Mouse (Mus musculus) erythroblast, embryonic 14.5 days (primary cell): ENCODE measurements around the gene Shank2. TPM values are rescaled to one million over a fixed set of nuclear protein-coding genes. Genes with fewer than 3 reads are reported as not detected.

Experiments
- H3K27me3 ChIP-seq: 2 replicates; pipeline ENCODE4 v1.6.1; 2012; ENCODE audit warnings: inconsistent platforms; ENCODE audit not compliant: control insufficient read depth
- H3K36me3 ChIP-seq: 2 replicates; pipeline ENCODE4 v1.6.1; 2012; ENCODE audit warnings: mild to moderate bottlenecking, inconsistent platforms; ENCODE audit not compliant: control insufficient read depth
- H3K4me1 ChIP-seq: 2 replicates; pipeline ENCODE4 v1.6.1; 2012; ENCODE audit warnings: inconsistent platforms; ENCODE audit not compliant: control insufficient read depth
- H3K4me3 ChIP-seq: replicated peaks from 2 replicates; pipeline ENCODE3; 2012; ENCODE audit warnings: moderate library complexity, mild to moderate bottlenecking, inconsistent platforms
- H3K9me3 ChIP-seq: 2 replicates; pipeline ENCODE4 v1.6.1; 2012; ENCODE audit warnings: low read length, inconsistent platforms, mixed read lengths; ENCODE audit not compliant: control insufficient read depth
- GATA1 ChIP-seq: IDR thresholded peaks from 2 replicates; pipeline ENCODE4 v1.6.1; 2012; ENCODE audit warnings: low read length, inconsistent platforms, mixed read lengths
- TAL1 ChIP-seq: IDR thresholded peaks from 3 replicates; pipeline ENCODE4 v1.6.1; 2012; ENCODE audit warnings: low read length, inconsistent platforms, mixed read lengths
- polyA plus RNA-seq: library from polyadenylated mRNA; stranded (reverse); fragments of >175 nt; gene quantifications from 2 replicates; pipeline ENCODE4 v1.2.3, GENCODE M21; 2012

Shank2 gene
- polyA plus RNA-seq, 1 experiment: not detected

DNA sequence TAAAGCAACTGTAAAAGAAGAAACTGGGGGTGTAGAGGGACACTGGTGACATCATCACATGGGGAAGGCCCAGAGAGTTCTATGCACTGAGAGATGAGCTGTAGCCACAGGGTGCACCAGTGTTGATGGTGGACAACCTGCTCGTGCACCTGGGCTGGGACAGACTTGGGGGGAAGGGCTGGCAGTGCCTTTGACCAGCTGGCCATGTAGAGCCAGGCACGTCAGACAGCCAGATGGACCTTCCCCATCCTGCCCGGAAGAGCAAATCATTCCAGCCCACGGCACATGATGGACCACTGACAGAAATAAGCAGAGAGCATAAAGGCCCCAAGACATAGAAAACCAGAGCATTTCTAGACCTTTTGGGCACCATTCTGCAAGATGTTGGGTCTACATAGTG is 299.9 kb downstream of the Shank2 start:
- no peaks in the 10 kb centered on the region for H3K36me3 ChIP-seq
- no peaks in the 10 kb centered on the region for H3K4me1 ChIP-seq
- no peak for TF ChIP-seq TAL1
- TF ChIP-seq GATA1: no peak
- no peaks in the 10 kb centered on the region for H3K9me3 ChIP-seq
- H3K27me3 ChIP-seq: no peaks in the 10 kb centered on the region
- H3K4me3 ChIP-seq: no peak overlapping the region

DNA sequence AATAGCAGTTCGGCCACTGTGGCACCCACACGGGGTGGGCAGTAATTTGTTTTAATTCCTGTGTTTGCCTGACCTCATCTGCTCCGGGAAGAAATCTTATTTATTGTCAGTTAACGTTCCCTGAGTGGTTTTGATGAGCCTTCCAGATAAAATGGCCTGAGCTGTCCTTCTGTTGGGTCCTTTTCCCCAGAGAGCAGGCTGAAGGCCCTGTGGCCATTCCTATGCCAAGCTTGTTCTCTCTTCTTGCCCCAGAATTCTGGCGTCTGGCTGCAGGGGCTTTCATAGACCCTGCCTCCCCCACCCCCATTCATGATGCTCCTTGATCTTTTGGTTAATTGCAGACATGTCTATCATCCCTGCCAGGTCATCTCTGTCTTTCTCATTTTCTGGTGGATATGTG is 300.8 kb downstream of the Shank2 start:
- Histone ChIP-seq H3K9me3 (no peaks in the 10 kb centered on the region), H3K27me3 (no peaks in the 10 kb centered on the region), H3K4me1 (no peaks in the 10 kb centered on the region), H3K36me3 (no peaks in the 10 kb centered on the region), H3K4me3 (no peak overlapping the region)
- TF ChIP-seq TAL1 (no peak), GATA1 (no peak)

DNA sequence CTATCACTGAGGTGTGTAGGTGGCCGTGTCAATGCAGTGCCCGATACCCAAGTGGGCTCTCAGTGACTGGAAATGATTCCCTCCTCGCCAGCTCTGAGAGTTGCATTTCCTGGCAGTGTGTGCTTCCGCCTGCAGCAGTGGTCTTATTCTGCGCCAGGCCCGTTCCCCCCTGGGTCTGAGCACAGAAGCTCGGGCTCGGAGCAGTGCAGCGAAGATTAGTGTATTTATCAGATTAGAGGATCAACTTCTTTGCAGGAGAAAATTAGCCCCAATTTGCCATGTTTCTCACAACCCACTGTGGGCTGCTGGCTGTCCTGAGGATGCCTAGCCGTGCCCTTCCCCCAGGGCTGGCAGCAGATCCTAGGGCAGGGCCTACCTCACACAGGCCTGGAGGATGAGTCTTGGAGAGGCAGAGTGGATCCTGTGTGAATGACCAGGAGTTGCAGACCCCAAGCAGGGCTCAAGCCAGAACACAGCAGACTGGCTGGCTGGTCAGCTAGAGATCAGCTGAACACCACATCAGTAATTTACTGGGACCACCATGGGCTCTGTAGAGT is 306.2 kb downstream of the Shank2 start:
- TF ChIP-seq TAL1 (no peak), GATA1 (no peak)
- Histone ChIP-seq H3K9me3 (no peaks in the 10 kb centered on the region), H3K4me1 (no peaks in the 10 kb centered on the region), H3K36me3 (no peaks in the 10 kb centered on the region), H3K27me3 (no peaks in the 10 kb centered on the region), H3K4me3 (no peak overlapping the region)

DNA sequence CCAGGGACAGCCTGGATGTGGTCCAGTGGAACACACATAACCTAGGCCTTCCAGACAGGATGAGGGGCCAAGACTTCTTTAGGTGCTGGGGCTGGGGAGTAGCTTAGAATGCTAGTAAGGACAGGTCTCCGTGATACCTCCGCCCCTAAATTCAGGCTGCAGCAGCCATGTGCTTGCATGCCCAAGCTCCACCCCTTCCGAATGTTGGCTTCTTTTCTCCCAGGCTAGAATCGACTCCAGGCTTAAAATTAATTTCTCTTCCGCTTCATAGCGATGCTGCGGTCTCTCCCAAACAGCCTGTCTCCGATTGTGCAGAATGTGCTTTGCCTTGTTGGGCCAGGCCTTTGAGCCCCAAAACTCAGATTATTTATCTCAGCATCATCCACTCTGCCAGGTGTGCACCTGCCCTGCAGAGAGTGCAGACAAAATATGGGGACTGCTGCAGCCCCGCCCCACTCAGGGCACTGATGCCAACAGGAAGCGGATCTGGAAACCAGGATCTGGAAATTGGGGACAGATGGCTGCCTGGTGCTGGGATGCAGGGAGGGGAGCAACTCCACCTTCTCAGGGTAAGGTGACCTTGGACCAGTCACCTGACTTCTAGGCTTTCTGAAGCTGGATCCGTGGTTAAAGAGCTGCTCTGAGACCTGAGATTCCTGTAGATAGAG is 312.8 kb downstream of the Shank2 start:
- no peaks in the 10 kb centered on the region for H3K9me3 ChIP-seq
- no peaks in the 10 kb centered on the region for H3K36me3 ChIP-seq
- H3K4me3 ChIP-seq: no peak overlapping the region
- no peaks in the 10 kb centered on the region for H3K4me1 ChIP-seq
- no peaks in the 10 kb centered on the region for H3K27me3 ChIP-seq
- TF ChIP-seq GATA1 (no peak), TAL1 (no peak)

DNA sequence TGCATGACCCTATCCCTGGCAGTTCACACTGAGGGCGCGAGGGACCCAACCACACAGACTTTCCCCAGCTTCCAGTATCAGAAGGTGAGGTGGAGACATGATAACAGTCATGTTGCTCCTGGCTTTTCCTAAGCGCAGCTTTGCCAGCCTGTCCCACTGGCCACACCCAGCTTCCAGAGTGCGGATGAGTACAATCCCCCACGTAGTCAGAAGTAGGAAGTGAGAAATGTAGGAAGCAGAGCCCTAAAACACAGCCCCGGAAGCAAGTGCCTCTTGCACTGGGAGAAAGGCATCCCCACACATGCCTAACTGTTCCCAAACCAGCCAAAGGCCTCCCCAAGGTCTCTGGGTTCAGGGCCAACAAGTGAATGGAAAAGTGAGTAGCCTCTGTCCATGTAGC is 314.5 kb downstream of the Shank2 start:
- no peaks in the 10 kb centered on the region for H3K9me3 ChIP-seq
- TF ChIP-seq TAL1 (no peak), GATA1 (no peak)
- H3K4me3 ChIP-seq: no peak overlapping the region
- H3K36me3 ChIP-seq: no peaks in the 10 kb centered on the region
- no peaks in the 10 kb centered on the region for H3K4me1 ChIP-seq
- H3K27me3 ChIP-seq: no peaks in the 10 kb centered on the region

DNA sequence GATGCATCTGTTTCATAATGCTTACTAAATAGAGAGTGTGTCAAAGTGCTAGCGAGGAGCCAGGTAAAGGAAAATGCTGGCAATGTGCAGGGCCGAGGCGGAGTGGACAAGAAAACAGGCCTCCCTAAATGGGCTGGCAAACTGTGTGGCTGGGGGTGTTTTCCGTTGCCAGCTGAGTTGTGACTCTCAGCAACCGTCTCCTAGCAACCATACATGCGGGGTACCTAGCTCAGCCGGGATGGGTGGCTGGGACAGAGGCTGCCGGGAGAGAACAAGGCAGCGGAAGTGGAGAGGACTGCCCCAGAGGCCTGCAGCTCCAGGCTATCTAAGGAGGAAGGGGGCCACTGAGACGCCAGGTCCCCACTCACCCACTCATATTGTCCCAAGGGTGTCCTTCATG is 315.1 kb downstream of the Shank2 start:
- TF ChIP-seq GATA1 (no peak), TAL1 (no peak)
- no peak overlapping the region for H3K4me3 ChIP-seq
- no peaks in the 10 kb centered on the region for H3K36me3 ChIP-seq
- no peaks in the 10 kb centered on the region for H3K9me3 ChIP-seq
- no peaks in the 10 kb centered on the region for H3K4me1 ChIP-seq
- H3K27me3 ChIP-seq: no peaks in the 10 kb centered on the region

DNA sequence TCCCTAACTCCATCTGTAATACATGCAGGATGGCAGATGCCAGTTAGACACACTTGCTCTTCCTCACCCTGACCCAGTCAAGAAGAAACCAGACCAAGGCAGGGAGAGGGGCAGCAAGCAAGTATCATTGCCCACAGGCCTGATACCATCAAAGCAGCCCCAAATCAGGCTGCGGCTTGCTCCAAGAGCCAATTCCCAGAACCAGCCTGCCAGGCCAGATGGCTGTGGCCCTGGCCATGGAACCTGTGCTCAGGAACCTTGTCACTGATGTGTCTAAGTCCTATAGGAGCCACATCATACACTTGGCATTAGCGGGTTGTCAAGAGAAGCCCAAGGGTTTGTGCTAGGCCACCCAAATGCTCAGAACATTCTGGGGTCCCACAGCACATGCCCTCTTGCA is 322.3 kb downstream of the Shank2 start:
- no peak overlapping the region for H3K4me3 ChIP-seq
- TF ChIP-seq GATA1: no peak
- no peak for TF ChIP-seq TAL1
- H3K36me3 ChIP-seq: no peaks in the 10 kb centered on the region
- H3K4me1 ChIP-seq: no peaks in the 10 kb centered on the region
- H3K27me3 ChIP-seq: no peaks in the 10 kb centered on the region
- no peaks in the 10 kb centered on the region for H3K9me3 ChIP-seq

DNA sequence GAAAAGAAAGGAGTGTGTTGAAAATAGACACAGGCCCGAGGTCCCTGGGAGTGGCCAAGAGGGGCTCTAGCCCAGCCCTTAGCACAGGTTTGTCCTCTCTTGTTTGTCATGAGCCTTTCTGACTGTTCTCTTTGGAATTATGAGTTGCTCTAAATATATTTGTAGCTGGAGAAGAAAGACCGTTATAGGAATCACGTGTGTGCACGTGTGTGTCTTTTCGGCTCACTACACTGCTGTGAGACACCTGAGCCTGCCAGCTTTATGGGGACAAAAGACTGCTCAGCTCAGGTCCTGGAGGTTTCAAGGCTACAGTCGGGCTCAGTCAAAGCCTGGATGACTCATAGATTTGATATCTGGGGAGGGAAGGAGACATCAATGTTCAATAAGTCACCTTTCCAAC is 323.1 kb downstream of the Shank2 start:
- Histone ChIP-seq H3K36me3 (no peaks in the 10 kb centered on the region), H3K4me3 (no peak overlapping the region), H3K27me3 (no peaks in the 10 kb centered on the region), H3K4me1 (no peaks in the 10 kb centered on the region), H3K9me3 (no peaks in the 10 kb centered on the region)
- no peak for TF ChIP-seq GATA1
- no peak for TF ChIP-seq TAL1

DNA sequence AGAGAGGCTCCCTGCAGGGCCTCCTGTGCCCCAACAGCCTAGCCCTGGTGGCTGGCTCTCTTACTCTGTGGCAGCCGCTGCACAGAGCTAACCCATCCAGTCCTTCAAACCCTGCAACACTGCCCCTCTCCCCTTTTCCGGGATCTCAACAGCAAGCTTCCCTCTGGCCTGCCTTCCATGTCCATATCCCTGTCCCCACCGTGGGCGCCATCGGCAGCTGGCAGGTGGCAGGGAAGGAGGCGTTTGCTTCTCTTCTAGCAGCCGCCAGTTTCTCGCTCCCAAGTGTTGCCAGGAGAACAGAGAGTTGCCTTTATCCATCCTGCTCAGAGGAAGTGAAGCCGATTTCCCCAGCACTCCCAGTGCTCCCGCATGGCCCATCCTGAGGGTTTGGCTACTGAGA is 323.9 kb downstream of the Shank2 start:
- no peaks in the 10 kb centered on the region for H3K36me3 ChIP-seq
- no peak for TF ChIP-seq TAL1
- TF ChIP-seq GATA1: no peak
- no peak overlapping the region for H3K4me3 ChIP-seq
- H3K27me3 ChIP-seq: no peaks in the 10 kb centered on the region
- H3K4me1 ChIP-seq: no peaks in the 10 kb centered on the region
- no peaks in the 10 kb centered on the region for H3K9me3 ChIP-seq

DNA sequence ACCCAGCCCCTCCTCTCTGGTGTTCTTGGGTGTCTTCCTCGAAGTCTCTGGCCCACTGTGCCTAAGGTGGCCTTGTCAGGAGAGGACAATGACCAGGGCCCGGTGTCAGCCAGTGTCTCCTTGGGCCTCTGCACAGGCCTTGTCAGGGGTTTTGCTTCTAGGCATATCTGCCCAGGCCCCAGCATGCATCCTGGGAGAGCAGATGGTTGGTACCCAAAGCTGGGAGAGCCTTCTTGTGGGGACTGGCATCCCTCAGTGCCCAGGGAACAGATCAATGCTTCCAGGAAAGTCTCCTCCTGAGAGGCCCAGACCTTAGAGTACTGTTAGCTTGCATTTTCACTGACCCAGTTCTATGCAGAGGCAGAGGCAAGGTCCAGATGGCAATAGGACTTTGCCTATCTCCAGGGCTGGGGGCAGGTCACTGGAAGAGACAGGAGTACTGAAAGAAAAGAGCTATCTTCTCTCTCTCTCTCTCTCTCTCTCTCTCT is 327.7 kb downstream of the Shank2 start:
- Histone ChIP-seq H3K4me1 (no peaks in the 10 kb centered on the region), H3K4me3 (no peak overlapping the region), H3K36me3 (no peaks in the 10 kb centered on the region), H3K9me3 (no peaks in the 10 kb centered on the region), H3K27me3 (no peaks in the 10 kb centered on the region)
- no peak for TF ChIP-seq TAL1
- TF ChIP-seq GATA1: no peak
